ENCODE assay signal across 8 mouse cellular contexts in the genomic region with DNA sequence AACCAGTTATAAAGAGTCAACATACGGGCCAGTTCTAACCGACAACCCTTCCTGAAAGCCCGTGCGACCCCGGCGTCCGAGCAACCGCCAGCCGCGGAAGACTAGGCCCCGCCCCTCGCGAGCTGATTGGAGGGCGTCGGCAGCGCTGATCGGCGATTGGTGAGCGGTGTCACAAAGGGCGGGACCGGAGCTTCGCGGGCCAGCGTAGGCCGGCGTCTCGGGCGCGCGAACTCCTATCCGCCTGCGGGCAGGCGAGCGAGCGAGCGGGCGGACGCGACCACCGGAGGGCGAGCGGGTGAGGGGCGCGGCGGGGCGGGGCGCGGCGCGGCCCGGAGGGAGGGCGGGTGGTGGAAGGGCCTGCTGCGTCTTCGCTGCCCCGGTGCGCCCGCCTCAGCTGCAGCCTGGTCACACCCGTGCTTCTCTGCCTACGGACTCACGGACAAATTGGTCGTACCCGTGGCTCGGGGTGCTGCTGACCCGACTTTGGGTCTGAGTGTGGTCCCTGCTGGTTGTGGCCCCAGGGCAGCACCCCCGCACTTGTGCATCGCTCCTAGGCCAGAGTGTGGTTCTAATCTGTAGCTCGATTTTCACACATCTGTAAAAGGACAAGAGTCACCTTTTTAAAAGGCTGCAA. TPM values are rescaled to one million over a fixed set of nuclear protein-coding genes. Genes with fewer than 3 reads are reported as not detected.
DNase-seq lines count a peak whose midpoint lies in the region; ATAC-seq and TF ChIP-seq lines count a peak whose summit lies in the region.

A gene (plus strand): TSS at position 205 of the 634 bp plus-strand sequence.

- peak; percentile 83 for DNase-seq in T-cell, adult 2 months (ENCODE audit: low spot score)
- DNase-seq in cerebellum, postnatal 36 days: peak; percentile 91
- peak; percentile 90 for DNase-seq in gastrocnemius, adult 18-20 months (ENCODE audit: low spot score)
- peak; percentile 96 for DNase-seq in hindbrain, postnatal 0 days (ENCODE audit: low spot score)
- peak; percentile 90 to 91 for DNase-seq in left cerebral cortex, adult 2 months (ENCODE audit: extremely low spot score in 1 of 2, low spot score in 2 of 2)
- peak; percentile 89 for DNase-seq in right cerebral cortex, adult 2 months (ENCODE audit: low spot score in 2 of 2)
- peak; percentile 92 for DNase-seq in urinary bladder, postnatal 14 days (ENCODE audit: low spot score)

- peak; percentile 97 for ATAC-seq in hindbrain, postnatal 0 days
- ATAC-seq in megakaryocyte, adult 5-6 weeks (ENCODE audit: poor library complexity, severe bottlenecking): peak; percentile 92

- intact Hi-C loops in left cerebral cortex, adult 2 months (cut with DNase I): loop anchor here (5.0 kb wide), 2 partner anchors 73 to 158 kb away; a partner anchor contains a TSS

- no peaks in the 10 kb centered on the region for H3K27me3 ChIP-seq in hindbrain, postnatal 0 days (ENCODE audit: insufficient read depth, low read length)

- H3K4me1 ChIP-seq in hindbrain, postnatal 0 days (ENCODE audit: insufficient read depth, low read length): no peaks in the 10 kb centered on the region

- H3K4me2 ChIP-seq in hindbrain, postnatal 0 days (ENCODE audit: low read depth, low read length): peak within 1 kb of the TSS; percentile 70

- peak within 1 kb of the TSS; percentile 64 for H3K4me3 ChIP-seq in hindbrain, postnatal 0 days (ENCODE audit: low read length)
- H3K4me3 ChIP-seq in left cerebral cortex, adult 2 months: peak within 1 kb of the TSS; percentile 71

- WGBS in hindbrain, postnatal 0 days: under 1% methylated on average over 54 of the region's 67 CpGs

- peak within 1 kb of the TSS; percentile 27; the same call in 1 of the 2 replicates for H3K27ac ChIP-seq in hindbrain, postnatal 0 days
- peak within 1 kb of the TSS; percentile 64; the same call in 1 of the 2 replicates for H3K27ac ChIP-seq in left cerebral cortex, adult 2 months

- peak within 1 kb of the TSS; percentile 72 for H3K9ac ChIP-seq in hindbrain, postnatal 0 days (replicated peaks; ENCODE audit: low read length)

- TF ChIP-seq CTCF in hindbrain, postnatal 0 days (IDR thresholded peaks at IDR 0.05; ENCODE audit: low read depth): no peak
- TF ChIP-seq CTCF in left cerebral cortex, adult 2 months (IDR thresholded peaks at IDR 0.05): no peak

- H3K36me3 ChIP-seq in hindbrain, postnatal 0 days (ENCODE audit: insufficient read depth, low read length): peaks cover 13% of the 10 kb centered on the region; the same call in 1 of the 2 replicates

- H3K9me3 ChIP-seq in hindbrain, postnatal 0 days (ENCODE audit: low read length): no peaks in the 10 kb centered on the region

RNA-seq across cellular contexts. Expression of the gene that starts here (rescaled TPM):
- total RNA-seq in gastrocnemius, adult 18-20 months (2021): under 1 TPM; 0.52 to 0.94 TPM
- 2.5 and 3.9 TPM in 2 replicates for total RNA-seq in hindbrain, postnatal 0 days (2014; rRNA removed)
- polyA plus RNA-seq in hindbrain, postnatal 0 days (2015; fragmentation: Nextera tagmentation; extraction: Ambion mirVana): 6.3 and 7.0 TPM in 2 replicates
- total RNA-seq in left cerebral cortex, adult 2 months (2021): 10 to 100 TPM in 1 of 2 experiments, 1 to 10 TPM in 1; 7.3 to 12.3 TPM
- total RNA-seq in megakaryocyte, adult 5-6 weeks (2015): 23.6 and 25.9 TPM in 2 replicates
- total RNA-seq in megakaryocyte, adult 5-6 weeks (2017): 12.0 and 23.0 TPM in 2 replicates

Comparison
In these comparisons a context has a peak if more than half of its experiments do, and no peak if none do; other contexts are left out.
1. Peak in every context shown above with its lines: DNase-seq, ATAC-seq, H3K4me3 ChIP-seq and H3K27ac ChIP-seq.
2. Peak in DNase-seq in gastrocnemius, adult 18-20 months; RNA of the gene not detected or under 1 TPM.